Mouse (Mus musculus) neural tube, embryonic 11.5 days (tissue): ENCODE measurements around the gene Scgb3a1. TPM values are rescaled to one million over a fixed set of nuclear protein-coding genes. Genes with fewer than 3 reads are reported as not detected.

Experiments
- ATAC-seq: fragments of 200-750 bp; cut with Nextera tagmentation; 2 replicates; pipeline ENCODE4 v1.8.0; 2017; ENCODE audit warnings: moderate number of reproducible peaks, mild to moderate bottlenecking, moderate TSS enrichment, moderate library complexity; ENCODE audit not compliant: insufficient read depth, low FRiP score, low TSS enrichment
- DNase-seq: peaks from one replicate; pipeline ENCODE4 v3.0.0-alpha.2; 2015; ENCODE audit warnings: low spot score
- H3K27ac ChIP-seq: fragments of 300-500 bp; sonication (generic); 2 replicates; pipeline ENCODE4 v1.5.1; 2014; ENCODE audit warnings: low read depth, mild to moderate bottlenecking, low read length
- H3K27me3 ChIP-seq: fragments of 300-500 bp; sonication (generic); 2 replicates; pipeline ENCODE4 v1.6.1; 2014; ENCODE audit warnings: mild to moderate bottlenecking, low read length, mixed read lengths; ENCODE audit not compliant: control insufficient read depth, insufficient read depth
- H3K36me3 ChIP-seq: fragments of 300-500 bp; sonication (generic); 2 replicates; pipeline ENCODE4 v1.6.1; 2014; ENCODE audit warnings: mild to moderate bottlenecking, low read length, moderate library complexity, mixed read lengths; ENCODE audit not compliant: control insufficient read depth, insufficient read depth
- H3K4me1 ChIP-seq: fragments of 300-500 bp; sonication (generic); 2 replicates; pipeline ENCODE4 v1.6.1; 2014; ENCODE audit warnings: low read length, mixed read lengths; ENCODE audit not compliant: control insufficient read depth, insufficient read depth
- H3K4me2 ChIP-seq: fragments of 300-500 bp; sonication (generic); 2 replicates; pipeline ENCODE4 v1.6.1; 2014; ENCODE audit warnings: low read depth, mild to moderate bottlenecking, moderate library complexity
- H3K4me3 ChIP-seq: fragments of 300-500 bp; sonication (generic); 2 replicates; pipeline ENCODE4 v1.5.1; 2014; ENCODE audit warnings: low read depth, low read length
- H3K9ac ChIP-seq: fragments of 300-500 bp; sonication (generic); 2 replicates; pipeline ENCODE4 v1.6.1; 2014; ENCODE audit warnings: mild to moderate bottlenecking, low read length
- H3K9me3 ChIP-seq: fragments of 300-500 bp; sonication (generic); 2 replicates; pipeline ENCODE4 v1.6.1; 2016; ENCODE audit warnings: low read length; ENCODE audit not compliant: control insufficient read depth
- WGBS: fragments of 180-500 bp; shearing (Covaris S2); extraction: QIAGEN DNeasy Blood & Tissue Kit; methylation state at CpG from one replicate; pipeline ENCODE4 v1.1.7; 2014; 5-methylcytosine and 5-hydroxymethylcytosine counted together
- polyA plus RNA-seq: library from polyadenylated mRNA; unstranded; fragments of >200 nt; fragmentation: Nextera tagmentation; extraction: Ambion mirVana; gene quantifications from 2 replicates; pipeline ENCODE4 v1.2.1, GENCODE M21; 2014

Gene Scgb3a1
- not detected in 2 replicates for polyA plus RNA-seq

DNA sequence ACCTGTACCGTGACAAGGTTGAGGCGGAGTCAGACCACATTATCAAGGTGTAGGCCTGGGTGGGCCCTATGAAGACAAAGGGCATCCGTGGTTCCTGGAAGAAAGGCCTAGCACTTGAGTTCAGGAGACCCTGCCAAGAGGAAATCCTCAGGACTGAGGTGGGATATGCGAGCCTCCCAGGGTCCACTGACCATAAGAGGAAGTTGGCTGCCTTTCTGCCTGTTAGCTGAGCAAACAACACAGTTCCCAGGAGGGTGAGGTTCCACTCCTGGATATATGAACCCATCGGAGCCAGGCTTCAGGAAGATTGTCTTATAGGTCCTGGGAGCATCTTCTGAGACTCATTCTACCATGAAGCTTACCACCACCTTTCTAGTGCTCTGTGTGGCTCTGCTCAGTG, at the start of gene Scgb3a1:
Gene Scgb3a1, plus strand, starts transcription at position 301 of the 400 bp plus-strand sequence.
- Histone ChIP-seq H3K4me2 (no peak within 1 kb of the TSS), H3K9ac (no peak within 1 kb of the TSS), H3K27ac (no peak within 1 kb of the TSS), H3K4me1 (no peaks in the 10 kb centered on the region), H3K9me3 (no peaks in the 10 kb centered on the region), H3K36me3 (no peaks in the 10 kb centered on the region), H3K4me3 (no peak within 1 kb of the TSS), H3K27me3 (no peaks in the 10 kb centered on the region)
- ATAC-seq (no peak), DNase-seq (no peak)
- 84% methylated on average over 5 of the region's 5 CpGs for WGBS

GRCm38 (mm10) chr11:49615856-49616725, 47.3 kb upstream of the Scgb3a1 start:
- H3K27me3 ChIP-seq: peaks cover 12% of the 10 kb centered on the region
- H3K9ac ChIP-seq: no peak overlapping the region
- H3K9me3 ChIP-seq: no peaks in the 10 kb centered on the region
- H3K4me1 ChIP-seq: no peaks in the 10 kb centered on the region
- no peaks in the 10 kb centered on the region for H3K36me3 ChIP-seq
- ATAC-seq (no peak), DNase-seq (no peak)
- no peak overlapping the region for H3K4me2 ChIP-seq
- H3K27ac ChIP-seq: no peak overlapping the region
- no peak overlapping the region for H3K4me3 ChIP-seq
- WGBS: 88% methylated on average over 10 of the region's 10 CpGs

GRCm38 (mm10) chr11:49618476-49618875, 44.9 kb upstream of the Scgb3a1 start:
- 80% methylated on average over 8 of the region's 8 CpGs for WGBS
- no peak overlapping the region for H3K4me2 ChIP-seq
- H3K27me3 ChIP-seq: peaks cover 2% of the 10 kb centered on the region; the same call in 1 of the 2 replicates
- H3K4me3 ChIP-seq: no peak overlapping the region
- H3K9me3 ChIP-seq: no peaks in the 10 kb centered on the region
- H3K9ac ChIP-seq: no peak overlapping the region
- H3K27ac ChIP-seq: no peak overlapping the region
- ATAC-seq: no peak
- H3K4me1 ChIP-seq: no peaks in the 10 kb centered on the region
- DNase-seq: no peak
- no peaks in the 10 kb centered on the region for H3K36me3 ChIP-seq

- no peaks in the 10 kb centered on the region for H3K36me3 ChIP-seq
- no peak overlapping the region for H3K9ac ChIP-seq
- no peak for ATAC-seq
- no peaks in the 10 kb centered on the region for H3K4me1 ChIP-seq
- H3K9me3 ChIP-seq: no peaks in the 10 kb centered on the region
- H3K4me3 ChIP-seq: no peak overlapping the region
- WGBS: 80% methylated on average over 5 of the region's 5 CpGs
- H3K27ac ChIP-seq: no peak overlapping the region
- no peak for DNase-seq
- no peak overlapping the region for H3K4me2 ChIP-seq
- H3K27me3 ChIP-seq: no peaks in the 10 kb centered on the region
Observed at GRCm38 (mm10) chr11:49621953-49622352, 41.5 kb upstream of the Scgb3a1 start.

GRCm38 (mm10) chr11:49624156-49624555, 39.3 kb upstream of the Scgb3a1 start:
- H3K27ac ChIP-seq: no peak overlapping the region
- no peak overlapping the region for H3K9ac ChIP-seq
- 84% methylated on average over 3 of the region's 3 CpGs for WGBS
- no peaks in the 10 kb centered on the region for H3K9me3 ChIP-seq
- no peaks in the 10 kb centered on the region for H3K36me3 ChIP-seq
- H3K4me1 ChIP-seq: no peaks in the 10 kb centered on the region
- H3K4me2 ChIP-seq: no peak overlapping the region
- no peak overlapping the region for H3K4me3 ChIP-seq
- ATAC-seq: no peak
- peak; percentile 6 for DNase-seq
- no peaks in the 10 kb centered on the region for H3K27me3 ChIP-seq

DNA sequence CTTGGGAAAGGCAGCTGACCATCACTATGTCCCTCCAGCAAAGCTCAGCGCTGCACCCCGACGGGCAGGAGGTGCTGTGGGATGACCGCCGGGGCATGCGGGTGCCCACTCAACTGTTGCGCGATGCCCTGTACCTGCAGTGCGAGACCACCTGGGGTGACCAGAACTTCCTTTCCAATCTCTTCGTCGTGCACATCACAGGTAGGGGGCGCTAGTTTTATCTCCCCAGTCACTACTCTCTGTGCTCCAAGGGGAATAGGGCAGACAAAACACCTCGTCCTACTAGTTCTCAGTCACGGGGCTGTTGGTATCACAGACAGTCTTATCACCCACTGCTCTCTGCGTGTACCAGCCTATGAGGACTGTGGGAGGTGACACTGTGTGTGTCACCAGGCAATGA, 37.5 kb upstream of the Scgb3a1 start:
- Histone ChIP-seq H3K4me3 (no peak overlapping the region), H3K9ac (no peak overlapping the region), H3K4me2 (no peak overlapping the region), H3K36me3 (no peaks in the 10 kb centered on the region), H3K9me3 (no peaks in the 10 kb centered on the region), H3K27ac (no peak overlapping the region), H3K27me3 (no peaks in the 10 kb centered on the region), H3K4me1 (no peaks in the 10 kb centered on the region)
- ATAC-seq (no peak), DNase-seq (no peak)
- WGBS: 68% methylated on average over 15 of the region's 15 CpGs

GRCm38 (mm10) chr11:49626748-49627147, 36.7 kb upstream of the Scgb3a1 start:
- Histone ChIP-seq H3K36me3 (no peaks in the 10 kb centered on the region), H3K27ac (no peak overlapping the region), H3K27me3 (no peaks in the 10 kb centered on the region), H3K4me1 (no peaks in the 10 kb centered on the region), H3K4me2 (no peak overlapping the region), H3K9me3 (no peaks in the 10 kb centered on the region), H3K4me3 (no peak overlapping the region), H3K9ac (no peak overlapping the region)
- WGBS: 73% methylated on average over 8 of the region's 8 CpGs
- DNase-seq: no peak
- ATAC-seq: no peak

DNA sequence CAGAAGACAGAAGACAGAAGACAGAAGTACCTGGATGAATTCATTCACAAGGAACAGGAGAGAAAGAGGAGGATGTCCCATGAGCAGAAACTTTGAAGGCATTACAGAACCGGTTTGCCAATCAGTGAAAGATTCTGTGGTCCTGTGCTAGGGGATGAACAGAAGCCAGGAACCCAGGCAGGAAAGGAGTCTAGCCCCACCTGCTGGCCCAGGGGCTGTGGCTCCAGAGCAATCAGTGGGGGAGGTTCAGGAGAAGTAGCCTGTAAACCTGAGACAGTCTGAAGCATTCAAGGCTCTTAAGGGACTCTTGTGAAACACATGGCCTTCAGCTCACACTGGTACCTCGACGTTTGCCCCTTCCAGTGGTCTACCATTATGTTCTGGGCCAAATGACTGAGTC, 32.3 kb upstream of the Scgb3a1 start:
- 32% methylated on average over 3 of the region's 3 CpGs for WGBS
- Histone ChIP-seq H3K9me3 (no peaks in the 10 kb centered on the region), H3K27me3 (peaks cover 26% of the 10 kb centered on the region), H3K4me1 (no peaks in the 10 kb centered on the region; the same call in 1 of the 2 replicates), H3K4me2 (no peak overlapping the region), H3K27ac (no peak overlapping the region), H3K36me3 (no peaks in the 10 kb centered on the region), H3K9ac (no peak overlapping the region), H3K4me3 (no peak overlapping the region)
- ATAC-seq: no peak
- no peak for DNase-seq

DNA sequence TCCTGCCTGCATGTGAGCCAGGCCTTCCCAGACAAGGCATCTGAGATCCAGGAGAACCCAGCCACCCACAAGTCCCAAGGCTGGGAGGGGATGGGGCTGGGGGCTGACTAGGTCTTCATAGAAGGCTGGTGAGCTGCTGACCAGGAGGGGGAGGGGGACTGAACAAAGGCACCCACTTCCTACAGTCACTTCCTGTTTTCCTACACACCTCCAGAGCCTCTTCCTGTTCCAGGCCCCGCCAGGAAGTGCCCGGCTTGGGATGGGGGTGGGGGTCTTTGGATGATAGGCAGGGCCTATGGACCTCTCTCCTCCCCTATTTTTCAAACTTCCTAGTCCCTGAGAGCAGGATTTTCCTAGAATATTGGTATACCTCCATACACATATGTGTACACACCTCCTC, 31.2 kb upstream of the Scgb3a1 start:
- no peaks in the 10 kb centered on the region for H3K36me3 ChIP-seq
- WGBS: 85% methylated on average over 2 of the region's 2 CpGs
- peaks cover 36% of the 10 kb centered on the region for H3K27me3 ChIP-seq
- H3K9ac ChIP-seq: no peak overlapping the region
- H3K9me3 ChIP-seq: no peaks in the 10 kb centered on the region
- no peak overlapping the region for H3K4me3 ChIP-seq
- H3K4me2 ChIP-seq: no peak overlapping the region
- H3K4me1 ChIP-seq: no peaks in the 10 kb centered on the region; the same call in 1 of the 2 replicates
- no peak for ATAC-seq
- no peak for DNase-seq
- H3K27ac ChIP-seq: no peak overlapping the region
